Mouse (Mus musculus) embryonic facial prominence, embryonic 10.5 days (tissue): Measurements from ENCODE around the gene Ripk4. TPM values are rescaled to one million over a fixed set of nuclear protein-coding genes. Genes with fewer than 3 reads are reported as not detected.
A peak's percentile ranks its signal among the peaks of the same experiment; 100 is the strongest.

Experiments used
- DNase-seq: peaks from one replicate; pipeline ENCODE4 v3.0.0-alpha.2; 2017; ENCODE audit warnings: low spot score
- H3K27ac ChIP-seq: fragments of 300-500 bp; sonication (generic); replicated peaks from 2 replicates; pipeline ENCODE4 v1.5.1; 2016; ENCODE audit warnings: mild to moderate bottlenecking
- H3K27me3 ChIP-seq: fragments of 300-500 bp; sonication (generic); replicated peaks from 2 replicates; pipeline ENCODE4 v1.6.1; 2016; ENCODE audit warnings: low read depth, mild to moderate bottlenecking; ENCODE audit not compliant: poor library complexity, severe bottlenecking
- H3K36me3 ChIP-seq: fragments of 300-500 bp; sonication (generic); replicated peaks from 2 replicates; pipeline ENCODE4 v1.6.1; 2016; ENCODE audit warnings: mild to moderate bottlenecking, moderate library complexity
- H3K4me1 ChIP-seq: fragments of 300-500 bp; sonication (generic); 2 replicates; pipeline ENCODE4 v1.6.1; 2016
- H3K4me3 ChIP-seq: fragments of 300-500 bp; sonication (generic); 2 replicates; pipeline ENCODE4 v1.5.1; 2016; ENCODE audit warnings: mild to moderate bottlenecking, moderate library complexity
- H3K9me3 ChIP-seq: fragments of 300-500 bp; sonication (generic); 2 replicates; pipeline ENCODE4 v1.6.1; 2016; ENCODE audit warnings: mild to moderate bottlenecking
- WGBS: fragments of 180-500 bp; shearing (Covaris S2); methylation state at CpG from one replicate; pipeline ENCODE4 v1.1.7; 2016; 5-methylcytosine and 5-hydroxymethylcytosine counted together
- polyA plus RNA-seq: library from polyadenylated mRNA; unstranded; fragments of >200 nt; fragmentation: Nextera tagmentation; extraction: Ambion mirVana; gene quantifications from 2 replicates; pipeline ENCODE4 v1.2.1, GENCODE M21; 2016

Gene Ripk4
- 7.8 and 8.4 TPM in 2 replicates for polyA plus RNA-seq

DNA sequence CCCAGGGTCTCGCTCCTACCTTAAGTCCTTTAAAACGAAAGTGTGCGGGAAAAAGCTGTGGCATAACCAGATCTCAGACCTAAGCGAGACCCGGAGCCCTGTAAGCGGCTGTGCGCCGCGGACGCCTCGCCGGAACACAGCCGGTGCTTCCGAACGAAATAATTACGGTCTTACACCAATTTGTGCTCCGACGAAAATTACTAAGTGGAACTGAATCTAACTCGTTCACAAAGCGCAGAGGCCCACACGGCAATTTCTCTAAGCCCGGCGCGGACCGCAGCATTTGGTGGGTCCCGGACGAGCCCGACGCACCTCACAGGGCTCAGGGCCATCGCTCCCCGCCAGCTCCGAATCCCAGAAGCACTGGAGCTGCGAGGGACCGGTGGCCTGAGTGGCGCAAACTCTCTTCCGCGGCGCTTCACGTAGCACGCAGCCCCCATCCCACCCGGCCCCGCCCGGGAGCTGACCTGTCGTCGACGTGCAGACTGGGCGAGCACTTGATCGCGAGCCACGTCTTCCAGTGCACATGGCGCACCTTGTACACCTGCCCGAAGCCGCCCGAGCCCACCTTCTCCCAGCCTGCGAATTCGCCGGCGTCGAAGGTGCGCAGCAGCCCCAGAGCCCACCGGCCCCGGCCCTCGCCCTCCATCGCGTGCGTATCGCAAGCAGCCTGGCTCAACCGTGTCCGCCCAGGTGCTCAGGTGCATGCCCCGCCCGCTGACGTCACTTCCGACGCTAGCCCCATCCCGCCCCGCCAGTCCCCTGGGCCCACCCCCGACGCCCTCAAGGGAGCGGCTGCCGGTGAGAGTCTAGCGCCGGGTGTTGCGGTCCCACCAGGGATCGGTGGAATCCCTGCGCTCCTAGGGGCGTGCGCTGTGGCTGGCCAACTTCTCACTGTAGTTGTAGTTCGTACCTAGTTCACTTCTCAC lies at the start of gene Ripk4:
Ripk4 (minus strand) TSS at position 727 of the 929 bp plus-strand sequence.
- H3K27ac ChIP-seq, result peak within 1 kb of the TSS; percentile 60

GRCm38 (mm10) chr16:97808881-97809280 lies 45.3 kb upstream of the Ripk4 start:
- no peak for DNase-seq
- Histone ChIP-seq H3K4me1 (no peaks in the 10 kb centered on the region), H3K27me3 (no peaks in the 10 kb centered on the region), H3K36me3 (peaks cover 98% of the 10 kb centered on the region), H3K27ac (no peak overlapping the region), H3K4me3 (no peak overlapping the region), H3K9me3 (no peaks in the 10 kb centered on the region)
- 95% methylated on average over 3 of the region's 3 CpGs for WGBS

More for the DNA sequence above, at the start of gene Ripk4:
- WGBS, result under 1% methylated on average over 88 of the region's 88 CpGs
- DNase-seq, result peak; percentile 78
- Histone ChIP-seq H3K9me3 (no peaks in the 10 kb centered on the region), H3K36me3 (no peaks in the 10 kb centered on the region), H3K27me3 (peaks cover 80% of the 10 kb centered on the region), H3K4me1 (peaks cover 14% of the 10 kb centered on the region), H3K4me3 (peak within 1 kb of the TSS; percentile 62)

DNA sequence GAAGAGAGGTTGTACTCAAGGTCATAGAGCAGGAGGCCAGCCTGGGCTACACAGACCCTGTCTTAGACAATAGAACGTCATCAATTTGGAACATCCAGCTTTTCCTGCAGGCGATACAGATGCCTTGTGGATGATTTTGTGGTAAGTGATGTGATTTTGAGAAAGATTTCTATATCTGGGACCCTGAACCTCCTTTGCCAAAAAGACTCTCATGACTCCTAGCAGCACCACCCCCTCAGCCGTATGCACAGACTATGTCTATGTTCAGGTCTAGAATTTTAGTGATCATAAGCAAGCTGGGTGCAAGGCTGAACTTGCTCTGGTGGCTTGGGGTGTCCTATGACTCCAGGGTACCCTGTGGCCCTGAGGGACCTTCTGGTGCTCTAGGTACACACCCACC lies 42.1 kb upstream of the Ripk4 start:
- Histone ChIP-seq H3K9me3 (no peaks in the 10 kb centered on the region), H3K4me1 (no peaks in the 10 kb centered on the region), H3K4me3 (no peak overlapping the region), H3K27me3 (no peaks in the 10 kb centered on the region), H3K27ac (no peak overlapping the region), H3K36me3 (peaks cover 96% of the 10 kb centered on the region)
- DNase-seq, result no peak
- 94% methylated on average over 3 of the region's 3 CpGs for WGBS

DNA sequence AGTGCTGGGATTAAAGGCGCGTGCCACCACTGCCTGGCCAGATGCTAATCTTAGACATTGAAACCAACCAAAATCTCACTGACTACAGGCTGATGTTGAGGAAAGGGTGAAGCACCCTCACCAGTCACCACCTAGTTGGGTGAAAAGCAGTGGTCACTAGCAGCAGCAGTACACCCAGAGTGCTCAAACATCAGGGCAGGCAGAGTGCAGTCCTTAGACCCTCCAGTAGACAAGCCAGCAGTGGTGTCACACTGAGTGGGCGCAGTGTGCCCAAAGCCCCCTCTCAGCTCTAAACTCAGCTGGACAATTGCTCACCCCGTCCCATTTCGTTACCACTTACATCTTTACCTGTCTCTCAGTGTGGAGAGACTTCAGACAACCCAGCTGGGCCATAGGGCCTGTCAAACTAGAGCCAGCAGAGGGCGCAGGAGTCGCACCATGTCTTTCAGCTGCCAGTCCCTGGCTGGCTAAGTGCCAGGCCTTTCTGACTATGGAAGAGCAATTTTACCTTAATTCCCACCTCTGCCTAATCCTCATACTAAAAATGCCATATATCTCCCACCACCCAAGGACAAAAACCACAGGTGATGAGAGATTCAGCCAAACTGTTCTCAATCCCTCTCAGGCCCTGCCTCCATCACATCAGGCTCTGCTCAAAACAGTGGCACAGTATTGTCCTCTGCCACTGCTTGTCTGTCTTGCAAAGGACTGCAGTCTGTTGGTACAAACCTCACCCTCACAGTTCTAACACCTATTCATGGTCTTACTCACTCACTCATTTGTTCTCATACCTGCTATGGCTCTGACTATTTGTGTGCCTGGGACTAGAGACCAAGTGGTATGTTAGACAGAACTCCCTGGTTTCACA lies 41.3 kb upstream of the Ripk4 start:
- peak; percentile 52 for DNase-seq
- 81% methylated on average over 7 of the region's 7 CpGs for WGBS
- H3K9me3 ChIP-seq, result no peaks in the 10 kb centered on the region
- no peak overlapping the region for H3K4me3 ChIP-seq
- peaks cover 96% of the 10 kb centered on the region for H3K36me3 ChIP-seq
- H3K27ac ChIP-seq, result no peak overlapping the region
- H3K4me1 ChIP-seq, result no peaks in the 10 kb centered on the region
- no peaks in the 10 kb centered on the region for H3K27me3 ChIP-seq

DNA sequence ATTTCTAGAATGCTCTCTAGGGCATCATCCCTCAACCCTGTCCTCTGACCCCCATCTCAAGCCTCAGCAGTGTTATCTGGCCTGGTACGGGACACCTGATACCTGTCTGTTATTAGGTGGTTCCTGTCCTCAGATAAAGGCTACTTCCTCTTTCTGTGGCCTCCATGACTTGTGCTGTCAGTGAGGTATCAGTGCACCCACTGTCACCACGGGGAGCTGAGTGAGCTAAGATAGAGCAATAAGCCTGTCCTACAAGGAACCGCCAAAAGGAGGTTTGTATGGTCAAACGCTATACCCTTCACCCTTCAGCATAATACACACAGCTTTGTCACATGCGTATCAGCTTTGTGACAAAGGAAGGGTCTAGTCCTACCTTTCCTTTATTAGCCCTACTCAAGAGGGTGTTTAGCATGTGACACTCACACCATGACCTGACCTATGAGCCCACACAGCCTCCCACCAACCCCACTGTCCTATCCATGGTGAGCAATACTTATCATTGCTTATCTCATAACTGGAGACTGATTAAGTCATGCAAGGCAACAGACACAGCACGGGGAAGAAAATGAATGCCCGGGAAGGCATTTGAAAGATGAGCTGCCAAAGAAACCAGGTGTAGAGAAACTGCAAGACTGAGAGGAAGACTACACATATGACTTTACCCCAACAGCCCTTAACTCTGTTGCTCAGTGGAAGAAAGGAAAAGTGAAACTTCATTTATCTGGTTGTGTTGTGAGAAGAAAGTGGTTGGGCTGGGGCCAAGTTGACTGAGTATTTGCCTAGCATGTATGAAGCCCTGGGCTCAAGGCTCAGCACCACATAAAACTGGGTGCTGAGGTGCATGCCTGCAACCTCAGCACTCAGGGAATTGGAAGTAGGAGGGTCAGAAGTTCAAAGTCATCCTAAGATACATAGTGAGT lies 34.6 kb upstream of the Ripk4 start:
- Histone ChIP-seq H3K36me3 (peaks cover 96% of the 10 kb centered on the region), H3K9me3 (no peaks in the 10 kb centered on the region), H3K4me1 (no peaks in the 10 kb centered on the region), H3K27me3 (no peaks in the 10 kb centered on the region), H3K4me3 (no peak overlapping the region), H3K27ac (no peak overlapping the region)
- DNase-seq, result no peak
- WGBS, result 89% methylated on average over 7 of the region's 7 CpGs

DNA sequence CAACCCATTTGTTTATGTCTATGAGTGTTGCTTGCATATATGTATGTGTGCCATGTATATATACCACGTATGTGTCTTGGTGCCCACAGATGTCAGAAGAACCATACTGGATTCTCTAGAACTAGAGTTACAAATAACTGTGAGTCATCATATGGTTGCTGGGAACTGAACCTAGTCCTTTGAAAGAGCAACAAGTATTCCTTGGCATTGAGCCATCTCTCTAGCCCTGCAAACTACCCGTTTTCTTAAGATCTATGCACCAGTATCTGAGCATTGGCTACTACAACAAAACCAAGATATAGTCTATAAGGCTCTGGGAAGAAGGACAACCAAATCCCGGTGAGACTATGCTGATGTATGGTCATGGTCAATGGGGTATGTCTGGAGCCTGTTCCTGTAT lies 33.6 kb upstream of the Ripk4 start:
- DNase-seq, result no peak
- WGBS, result 94% methylated on average over 3 of the region's 3 CpGs
- Histone ChIP-seq H3K9me3 (no peaks in the 10 kb centered on the region), H3K27ac (no peak overlapping the region), H3K4me3 (no peak overlapping the region), H3K27me3 (no peaks in the 10 kb centered on the region), H3K4me1 (no peaks in the 10 kb centered on the region), H3K36me3 (peaks cover 94% of the 10 kb centered on the region)

- no peaks in the 10 kb centered on the region for H3K4me1 ChIP-seq
- no peaks in the 10 kb centered on the region for H3K27me3 ChIP-seq
- H3K9me3 ChIP-seq, result no peaks in the 10 kb centered on the region
- H3K4me3 ChIP-seq, result no peak overlapping the region
- WGBS, result 94% methylated on average over 6 of the region's 6 CpGs
- H3K36me3 ChIP-seq, result peaks cover 67% of the 10 kb centered on the region
- DNase-seq, result no peak
- no peak overlapping the region for H3K27ac ChIP-seq
Observed at GRCm38 (mm10) chr16:97794256-97794655, 30.7 kb upstream of the Ripk4 start.

DNA sequence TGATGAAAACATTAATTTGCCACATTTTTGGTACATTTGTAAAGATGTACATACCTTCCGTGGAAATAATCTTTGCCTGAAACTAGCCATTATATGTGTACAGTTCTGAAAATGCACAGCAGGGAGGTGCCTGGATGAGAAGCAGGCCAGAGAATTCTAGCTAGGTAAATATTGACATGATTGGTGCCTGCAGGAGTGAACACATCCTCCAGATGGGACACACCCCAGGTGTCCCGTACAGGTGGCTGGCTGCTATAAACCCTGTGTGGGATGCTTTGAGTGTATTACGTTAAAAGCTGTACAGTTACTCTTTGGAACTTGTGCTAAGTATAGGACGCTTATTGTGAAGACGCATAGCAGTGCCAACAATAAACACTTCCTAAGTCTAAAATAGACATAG lies 19.5 kb upstream of the Ripk4 start:
- no peak for DNase-seq
- Histone ChIP-seq H3K36me3 (no peaks in the 10 kb centered on the region), H3K27ac (no peak overlapping the region), H3K4me3 (no peak overlapping the region), H3K27me3 (no peaks in the 10 kb centered on the region), H3K4me1 (peaks cover 4% of the 10 kb centered on the region; the same call in 1 of the 2 replicates), H3K9me3 (no peaks in the 10 kb centered on the region)
- 93% methylated on average over 5 of the region's 5 CpGs for WGBS

GRCm38 (mm10) chr16:97778353-97779025 lies 14.9 kb upstream of the Ripk4 start:
- peak; percentile 84 for DNase-seq
- peak overlapping the region; percentile 39; the same call in 1 of the 2 replicates for H3K4me3 ChIP-seq
- no peak overlapping the region for H3K27ac ChIP-seq
- no peaks in the 10 kb centered on the region for H3K36me3 ChIP-seq
- H3K4me1 ChIP-seq, result peaks cover 4% of the 10 kb centered on the region; the same call in 1 of the 2 replicates
- H3K27me3 ChIP-seq, result no peaks in the 10 kb centered on the region
- 25% methylated on average over 15 of the region's 15 CpGs for WGBS
- H3K9me3 ChIP-seq, result no peaks in the 10 kb centered on the region

DNA sequence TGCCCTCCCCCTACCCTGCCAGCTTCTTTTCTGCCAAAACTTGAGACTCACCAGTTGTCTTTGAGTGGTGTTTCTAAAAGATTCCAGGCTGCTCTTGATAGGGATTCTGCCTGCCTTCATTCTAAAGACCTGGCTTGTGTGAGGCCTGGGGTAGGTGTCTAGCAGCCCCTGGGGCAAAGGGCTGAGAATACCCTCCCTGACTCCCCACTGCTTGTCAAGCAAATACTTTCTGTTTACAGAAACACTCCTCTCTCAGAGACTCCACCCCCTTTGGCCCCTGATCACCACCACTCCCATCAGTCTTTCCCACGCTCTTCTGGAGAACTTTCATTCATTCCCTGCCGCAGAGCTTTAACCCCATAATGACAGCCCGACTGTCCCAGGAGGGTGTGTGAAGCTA lies 2.9 kb upstream of the Ripk4 start:
- no peak overlapping the region for H3K27ac ChIP-seq
- no peak for DNase-seq
- H3K4me3 ChIP-seq, result no peak overlapping the region
- no peaks in the 10 kb centered on the region for H3K36me3 ChIP-seq
- no peaks in the 10 kb centered on the region for H3K9me3 ChIP-seq
- peaks cover 56% of the 10 kb centered on the region for H3K27me3 ChIP-seq
- 33% methylated on average over 3 of the region's 3 CpGs for WGBS
- H3K4me1 ChIP-seq, result peaks cover 10% of the 10 kb centered on the region

DNA sequence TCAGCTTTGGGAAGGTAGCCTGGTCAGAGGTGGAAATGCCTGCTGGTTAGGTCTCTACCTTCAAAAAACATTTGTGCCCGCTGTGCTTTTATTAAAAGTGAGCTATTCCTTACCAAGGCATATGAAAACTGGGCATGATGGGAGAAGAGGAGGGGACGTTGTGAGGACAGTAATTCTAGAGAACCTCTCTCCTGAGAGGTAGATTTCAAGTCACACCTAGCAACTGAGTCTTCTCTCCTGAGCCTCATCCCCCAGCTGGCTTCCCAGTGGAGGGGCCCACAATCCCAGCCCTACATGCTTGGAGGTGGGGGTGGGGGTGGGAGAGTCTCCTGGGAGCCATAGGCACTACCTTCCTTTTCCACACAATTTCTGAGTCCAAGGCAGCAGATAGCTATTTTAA lies 1.0 kb upstream of the Ripk4 start:
- Histone ChIP-seq H3K27ac (no peak overlapping the region), H3K4me3 (no peak overlapping the region), H3K27me3 (peaks cover 75% of the 10 kb centered on the region), H3K9me3 (no peaks in the 10 kb centered on the region), H3K4me1 (peaks cover 14% of the 10 kb centered on the region), H3K36me3 (no peaks in the 10 kb centered on the region)
- 55% methylated on average over 2 of the region's 2 CpGs for WGBS
- DNase-seq, result no peak
